Mouse (Mus musculus) liver, embryonic 14.5 days (tissue): ENCODE data around the gene Tesk1. TPM values are rescaled to one million over a fixed set of nuclear protein-coding genes. Genes with fewer than 3 reads are reported as not detected.

ENCODE experiments used
- ATAC-seq: fragments of 200-750 bp; cut with Nextera tagmentation; 2 replicates; pipeline ENCODE4 v1.8.0; 2017; ENCODE audit warnings: moderate number of reproducible peaks, mild to moderate bottlenecking, moderate library complexity; ENCODE audit not compliant: insufficient read depth
- DNase-seq, 3 experiments: peaks; one replicate each; pipeline ENCODE4 v3.0.0-alpha.2; 2012 to 2013; ENCODE audit warnings: low read depth in 3 of 3, low spot score in 3 of 3
- H3K27ac ChIP-seq: fragments of 300-500 bp; sonication (generic); 2 replicates; pipeline ENCODE4 v1.5.1; 2014; ENCODE audit warnings: moderate library complexity, mild to moderate bottlenecking, control low read depth, inconsistent platforms
- H3K27me3 ChIP-seq: fragments of 300-500 bp; sonication (generic); 2 replicates; pipeline ENCODE4 v1.6.1; 2014; ENCODE audit warnings: mild to moderate bottlenecking, low read length, moderate library complexity; ENCODE audit not compliant: control insufficient read depth, insufficient read depth
- H3K36me3 ChIP-seq: fragments of 300-500 bp; sonication (generic); replicated peaks from 2 replicates; pipeline ENCODE4 v1.6.1; 2014; ENCODE audit warnings: low read depth; ENCODE audit not compliant: control insufficient read depth, insufficient read depth
- H3K4me1 ChIP-seq, 2 experiments: fragments of 200-500 bp in 1 of 2; fragments of 300-500 bp in 1 of 2; sonication (generic) in 1 of 2; replicated peaks; 2 replicates each; pipeline ENCODE4 v1.6.1; 2012 to 2014; ENCODE audit warnings: antibody characterized with exemption in 1 of 2, inconsistent platforms in 1 of 2, low read length in 1 of 2; ENCODE audit not compliant: control insufficient read depth in 2 of 2, insufficient read depth in 2 of 2
- H3K4me2 ChIP-seq: fragments of 300-500 bp; sonication (generic); 2 replicates; pipeline ENCODE4 v1.6.1; 2014; ENCODE audit warnings: low read depth, mild to moderate bottlenecking, control low read depth, moderate library complexity
- H3K4me3 ChIP-seq, 2 experiments: fragments of 200-500 bp in 1 of 2; fragments of 300-500 bp in 1 of 2; sonication (generic) in 1 of 2; 2 replicates each; pipeline ENCODE4 v1.5.1; 2012 to 2014; ENCODE audit warnings: low read depth in 2 of 2, low read length in 2 of 2, mild to moderate bottlenecking in 2 of 2, control low read depth in 1 of 2, inconsistent platforms in 1 of 2, moderate library complexity in 1 of 2; ENCODE audit not compliant: insufficient read depth in 1 of 2
- H3K9ac ChIP-seq: fragments of 300-500 bp; sonication (generic); replicated peaks from 2 replicates; pipeline ENCODE4 v1.6.1; 2014; ENCODE audit warnings: mild to moderate bottlenecking, control low read depth, moderate library complexity
- H3K9me3 ChIP-seq: fragments of 300-500 bp; sonication (generic); 2 replicates; pipeline ENCODE4 v1.6.1; 2016; ENCODE audit warnings: low read length, mixed read lengths; ENCODE audit not compliant: control insufficient read depth
- CTCF ChIP-seq: IDR thresholded peaks from 2 replicates; pipeline ENCODE4 v1.5.1; 2016; ENCODE audit warnings: antibody characterized with exemption, low read depth, control low read depth
- EP300 ChIP-seq: IDR thresholded peaks from 2 replicates; pipeline ENCODE4 v1.6.1; 2016; ENCODE audit warnings: antibody characterized with exemption, low read depth
- WGBS: fragments of 180-500 bp; shearing (Covaris S2); extraction: QIAGEN DNeasy Blood & Tissue Kit; methylation state at CpG from one replicate; pipeline ENCODE4 v1.1.7; 2014; ENCODE audit not compliant: insufficient replicate concordance; 5-methylcytosine and 5-hydroxymethylcytosine counted together
- polyA plus RNA-seq, 2 experiments: library from polyadenylated mRNA; depleted of rRNA in 1 of 2; stranded (reverse) in 1 of 2; unstranded in 1 of 2; fragments of >200 nt; fragmentation: Nextera tagmentation in 1 of 2; extraction: Ambion mirVana in 1 of 2; gene quantifications; 2 replicates each; pipeline versions ENCODE4 v1.2.1 to v1.2.3; 2012 to 2014

The Tesk1 gene
- polyA plus RNA-seq, 2 experiments: 0.65 to 3.3 TPM

- Histone ChIP-seq H3K36me3 (no peaks in the 10 kb centered on the region), H3K4me2 (peak overlapping the region; percentile 20; the same call in 1 of the 2 replicates), H3K4me1 (no peaks in the 10 kb centered on the region), H3K27me3 (peaks cover 26% of the 10 kb centered on the region), H3K4me3 (no peak overlapping the region), H3K27ac (no peak overlapping the region), H3K9me3 (no peaks in the 10 kb centered on the region), H3K9ac (no peak overlapping the region)
- WGBS: 2% methylated on average over 17 of the region's 18 CpGs
- no peak for DNase-seq
- ATAC-seq: no peak
- TF ChIP-seq EP300 (no peak), CTCF (no peak)
These were observed 11.7 kb downstream of the Tesk1 start for GRCm38 (mm10) chr4:43453413-43453812.

GRCm38 (mm10) chr4:43454041-43454836 lies 12.5 kb downstream of the Tesk1 start, which contains the start of gene Cd72:
Cd72 (minus strand) TSS chr4:43454628.
- TF ChIP-seq EP300 (no peak), CTCF (no peak)
- H3K27ac ChIP-seq: no peak within 1 kb of the TSS
- H3K9ac ChIP-seq: no peak within 1 kb of the TSS
- peaks cover 26% of the 10 kb centered on the region for H3K27me3 ChIP-seq
- DNase-seq (no peak), ATAC-seq (no peak)
- 14% methylated on average over 20 of the region's 20 CpGs for WGBS
- no peaks in the 10 kb centered on the region for H3K4me1 ChIP-seq
- H3K4me2 ChIP-seq: peak within 1 kb of the TSS; percentile 20; the same call in 1 of the 2 replicates
- H3K4me3 ChIP-seq: no peak within 1 kb of the TSS
- no peaks in the 10 kb centered on the region for H3K36me3 ChIP-seq
- no peaks in the 10 kb centered on the region for H3K9me3 ChIP-seq

GRCm38 (mm10) chr4:43456470-43456869 lies 14.7 kb downstream of the Tesk1 start:
- no peak for TF ChIP-seq EP300
- no peak for TF ChIP-seq CTCF
- no peak overlapping the region for H3K27ac ChIP-seq
- H3K4me3 ChIP-seq: no peak overlapping the region
- H3K4me1 ChIP-seq: no peaks in the 10 kb centered on the region
- no peaks in the 10 kb centered on the region for H3K9me3 ChIP-seq
- H3K4me2 ChIP-seq: no peak overlapping the region
- no peaks in the 10 kb centered on the region for H3K36me3 ChIP-seq
- WGBS: 21% methylated on average over 4 of the region's 4 CpGs
- H3K27me3 ChIP-seq: peaks cover 26% of the 10 kb centered on the region
- no peak for ATAC-seq
- H3K9ac ChIP-seq: no peak overlapping the region
- DNase-seq: no peak

GRCm38 (mm10) chr4:43457124-43457523 lies 15.4 kb downstream of the Tesk1 start:
- no peaks in the 10 kb centered on the region for H3K4me1 ChIP-seq
- no peak overlapping the region for H3K27ac ChIP-seq
- no peaks in the 10 kb centered on the region for H3K9me3 ChIP-seq
- no peaks in the 10 kb centered on the region for H3K36me3 ChIP-seq
- DNase-seq: no peak
- WGBS: 26% methylated on average over 8 of the region's 8 CpGs
- TF ChIP-seq EP300 (no peak), CTCF (no peak)
- no peak overlapping the region for H3K4me2 ChIP-seq
- H3K9ac ChIP-seq: no peak overlapping the region
- peaks cover 23% of the 10 kb centered on the region for H3K27me3 ChIP-seq
- H3K4me3 ChIP-seq: no peak overlapping the region
- no peak for ATAC-seq

GRCm38 (mm10) chr4:43463102-43463501 lies 21.4 kb downstream of the Tesk1 start:
- Histone ChIP-seq H3K27me3 (no peaks in the 10 kb centered on the region), H3K27ac (no peak overlapping the region), H3K9me3 (no peaks in the 10 kb centered on the region), H3K4me3 (no peak overlapping the region), H3K36me3 (no peaks in the 10 kb centered on the region), H3K9ac (no peak overlapping the region), H3K4me1 (no peaks in the 10 kb centered on the region), H3K4me2 (no peak overlapping the region)
- no peak for DNase-seq
- TF ChIP-seq EP300 (no peak), CTCF (no peak)
- 45% methylated on average over 5 of the region's 5 CpGs for WGBS
- no peak for ATAC-seq
